In the genomic region with DNA sequence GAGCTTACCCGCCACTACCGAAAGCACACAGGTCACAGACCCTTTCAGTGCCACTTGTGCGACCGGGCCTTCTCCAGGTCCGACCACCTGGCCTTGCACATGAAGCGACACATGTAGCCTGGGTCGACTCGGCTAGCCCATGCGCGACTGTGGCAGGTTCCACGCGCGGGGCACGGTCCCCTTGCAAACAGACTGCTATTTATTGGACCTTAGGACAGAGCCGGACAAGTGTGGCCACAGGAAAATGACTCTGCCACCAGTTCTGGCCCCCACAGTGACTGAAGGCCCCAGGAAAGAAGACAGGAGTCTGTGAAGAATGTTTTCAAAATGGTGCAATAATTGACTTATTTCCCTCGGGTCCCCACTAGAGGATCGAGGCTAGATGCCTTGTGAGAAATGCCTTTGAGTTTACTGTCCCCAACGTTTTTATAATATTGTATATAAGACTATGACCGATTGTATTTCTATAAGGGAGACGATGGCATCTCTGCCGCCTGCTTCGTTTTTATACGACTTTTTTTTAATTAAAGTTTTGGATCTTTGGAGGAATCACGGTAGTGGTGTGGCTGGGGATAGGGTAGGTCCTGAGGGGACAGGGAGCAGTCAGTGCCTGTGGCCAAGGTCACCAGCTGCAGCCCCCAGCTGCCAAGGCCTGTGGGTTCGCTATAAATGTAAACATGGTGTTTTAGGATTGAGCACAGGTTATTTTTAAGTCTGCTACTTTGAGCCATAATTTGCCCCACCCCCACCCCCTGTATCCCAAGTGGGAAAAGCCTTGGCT, we compare ENCODE assay signal across 8 mouse cellular contexts. TPM values are rescaled to one million over a fixed set of nuclear protein-coding genes. Genes with fewer than 3 reads are reported as not detected.
A peak's percentile ranks its signal among the peaks of the same experiment; 100 is the strongest.
DNase-seq lines count a peak whose midpoint lies in the region; ATAC-seq lines count a peak whose summit lies in the region.
"Had no signal": no experiment of that assay in that cellular context is flagged by ENCODE, and none has a peak within 500 bp of the region (broad histone marks: within the 10 kb centered on the region; RNA-seq: fewer than 3 reads in every experiment).

No protein-coding gene starts in this region.

- no peaks in the 10 kb centered on the region for H3K9me3 ChIP-seq in heart, embryonic 16.5 days (replicated peaks; ENCODE audit: control insufficient read depth, low read length)
- no peaks in the 10 kb centered on the region for H3K9me3 ChIP-seq in liver, embryonic 12.5 days (replicated peaks)
- H3K9me3 ChIP-seq in stomach, embryonic 15.5 days, result no peaks in the 10 kb centered on the region

- DNase-seq in ovary, adult 18-20 months (ENCODE audit: low spot score), result peak; percentile 37
- no peak for DNase-seq in ovary, postnatal 10 days (ENCODE audit: low spot score)
- DNase-seq in cerebellum, adult 18-20 months, result no peak
- DNase-seq in layer of hippocampus, adult 11-12 months (ENCODE audit: low spot score), result no peak
- DNase-seq: layer of hippocampus, postnatal 36 days had no signal

- WGBS in heart, embryonic 16.5 days, result 58% methylated on average over 25 of the region's 25 CpGs
- 53% methylated on average over 25 of the region's 25 CpGs for WGBS in liver, embryonic 12.5 days (ENCODE audit: insufficient replicate concordance)
- WGBS in stomach, embryonic 15.5 days, result 59% methylated on average over 25 of the region's 25 CpGs

- 0 out of 2 replicates have a peak, but pooled peaks cover 3% of the 10 kb centered on the region for H3K36me3 ChIP-seq in heart, embryonic 16.5 days (ENCODE audit: control insufficient read depth, insufficient read depth)
- no peaks in the 10 kb centered on the region for H3K36me3 ChIP-seq in liver, embryonic 12.5 days
- H3K36me3 ChIP-seq in stomach, embryonic 15.5 days, result no peaks in the 10 kb centered on the region

- no peak for ATAC-seq in heart, embryonic 16.5 days (replicated peaks; ENCODE audit: extremely low read depth, insufficient read depth, low FRiP score)
- ATAC-seq in liver, embryonic 12.5 days, result no peak
- no peak for ATAC-seq in stomach, embryonic 15.5 days (ENCODE audit: insufficient read depth, low FRiP score, low read depth)

- peak overlapping the region; percentile 37 for H3K27ac ChIP-seq in heart, embryonic 16.5 days (ENCODE audit: low read length)
- H3K27ac ChIP-seq in liver, embryonic 12.5 days, result no peak overlapping the region
- no peak overlapping the region for H3K27ac ChIP-seq in stomach, embryonic 15.5 days

- H3K27me3 ChIP-seq in heart, embryonic 16.5 days (ENCODE audit: control insufficient read depth, insufficient read depth, low read length), result no peaks in the 10 kb centered on the region
- H3K27me3 ChIP-seq in liver, embryonic 12.5 days (replicated peaks), result peaks cover 69% of the 10 kb centered on the region
- peaks cover 25% of the 10 kb centered on the region for H3K27me3 ChIP-seq in stomach, embryonic 15.5 days (replicated peaks)

- peak overlapping the region; percentile 71 for H3K4me3 ChIP-seq in heart, embryonic 16.5 days (ENCODE audit: low read length)
- peak overlapping the region; percentile 55 for H3K4me3 ChIP-seq in liver, embryonic 12.5 days
- peak overlapping the region; percentile 51 for H3K4me3 ChIP-seq in stomach, embryonic 15.5 days (replicated peaks)

- H3K4me2 ChIP-seq in heart, embryonic 16.5 days (ENCODE audit: low read depth, low read length), result peak overlapping the region; percentile 94
- H3K4me2 ChIP-seq in liver, embryonic 12.5 days, result peak overlapping the region; percentile 73
- H3K4me2 ChIP-seq in stomach, embryonic 15.5 days, result peak overlapping the region; percentile 72

- peaks cover 33% of the 10 kb centered on the region for H3K4me1 ChIP-seq in heart, embryonic 16.5 days (ENCODE audit: control insufficient read depth, insufficient read depth, low read length)
- peaks cover 44% of the 10 kb centered on the region for H3K4me1 ChIP-seq in liver, embryonic 12.5 days
- H3K4me1 ChIP-seq in stomach, embryonic 15.5 days, result peaks cover 18% of the 10 kb centered on the region

- peak overlapping the region; percentile 85 for H3K9ac ChIP-seq in heart, embryonic 16.5 days (ENCODE audit: low read length)
- no peak overlapping the region for H3K9ac ChIP-seq in liver, embryonic 12.5 days
- H3K9ac ChIP-seq in stomach, embryonic 15.5 days, result no peak overlapping the region

RNA-seq across cellular contexts. Expression of a gene that starts 2.2 kb away (rescaled TPM):
- polyA plus RNA-seq in heart, embryonic 16.5 days (2015; fragmentation: Nextera tagmentation; extraction: Ambion mirVana), result 14.8 and 15.3 TPM in 2 replicates
- polyA plus RNA-seq in liver, embryonic 12.5 days (2016; fragmentation: Nextera tagmentation; extraction: Ambion mirVana), result 5.7 and 6.0 TPM in 2 replicates
- polyA plus RNA-seq in stomach, embryonic 15.5 days (2015; fragmentation: Nextera tagmentation; extraction: Ambion mirVana), result 7.6 and 8.4 TPM in 2 replicates

RNA-seq across cellular contexts. Expression of a gene that starts 15.9 kb away (rescaled TPM):
- polyA plus RNA-seq in heart, embryonic 16.5 days (2015; fragmentation: Nextera tagmentation; extraction: Ambion mirVana), result 15.0 and 30.4 TPM in 2 replicates
- polyA plus RNA-seq in liver, embryonic 12.5 days (2016; fragmentation: Nextera tagmentation; extraction: Ambion mirVana), result 10.1 and 10.3 TPM in 2 replicates
- polyA plus RNA-seq in stomach, embryonic 15.5 days (2015; fragmentation: Nextera tagmentation; extraction: Ambion mirVana), result 22.1 and 43.6 TPM in 2 replicates
